Mouse (Mus musculus) thymus, adult 2 months (tissue): ENCODE measurements around the gene Szt2.

Experiments used
- CTCF ChIP-seq: fragments of 200-500 bp; IDR thresholded peaks from 2 replicates; pipeline ENCODE4 v1.5.1; 2012; ENCODE audit warnings: mild to moderate bottlenecking, control low read depth, low read length, moderate library complexity, borderline replicate concordance; ENCODE audit not compliant: control insufficient read depth, poor library complexity, insufficient read depth; ENCODE audit errors: extremely low read depth
- POLR2A ChIP-seq: fragments of 200-500 bp; IDR thresholded peaks from 2 replicates; pipeline ENCODE4 v1.6.1; 2012; ENCODE audit warnings: mild to moderate bottlenecking, low read length, control low read depth, moderate library complexity; ENCODE audit not compliant: control insufficient read depth, poor library complexity, insufficient read depth; ENCODE audit errors: extremely low read depth

- TF ChIP-seq POLR2A: no peak
- TF ChIP-seq CTCF: no peak
Measured at GRCm38 (mm10) chr4:118387316-118387715, 21.8 kb downstream of the Szt2 start.
